ENCODE assay signal across 8 mouse cellular contexts in the genomic region with DNA sequence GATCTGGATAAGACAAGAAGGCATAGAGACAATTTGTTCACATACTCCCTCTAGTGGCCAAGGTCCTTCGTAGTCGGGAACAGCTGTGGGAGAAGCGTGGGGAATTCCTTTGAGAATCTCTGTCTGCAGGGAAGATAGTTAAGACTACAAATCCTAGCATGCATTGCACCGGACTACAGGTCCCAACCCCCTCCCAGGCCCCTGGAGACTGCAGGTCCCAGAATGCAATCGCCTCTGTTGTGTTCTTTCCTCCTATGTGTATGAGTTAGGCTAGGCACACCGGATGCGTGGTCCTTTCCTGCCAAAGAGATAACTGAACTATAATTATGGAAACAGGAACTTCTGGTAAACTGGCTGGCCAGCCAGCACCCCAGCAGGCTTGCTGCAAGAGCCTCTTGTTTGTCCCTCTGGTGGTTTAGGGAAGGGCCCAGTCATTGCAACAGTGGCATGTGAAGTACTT. TPM values are rescaled to one million over a fixed set of nuclear protein-coding genes. Genes with fewer than 3 reads are reported as not detected.
DNase-seq lines count a peak whose midpoint lies in the region; ATAC-seq and TF ChIP-seq lines count a peak whose summit lies in the region.

No protein-coding gene starts in this region.

- H3K27me3 ChIP-seq in hindbrain, embryonic 12.5 days, result no peaks in the 10 kb centered on the region
- H3K27me3 ChIP-seq in lung, postnatal 0 days (replicated peaks; ENCODE audit: insufficient read depth, low read length), result no peaks in the 10 kb centered on the region

- TF ChIP-seq CTCF in lung, postnatal 0 days (IDR thresholded peaks at IDR 0.05), result peak; percentile 87

- peaks cover 45% of the 10 kb centered on the region for H3K4me1 ChIP-seq in hindbrain, embryonic 12.5 days
- H3K4me1 ChIP-seq in lung, postnatal 0 days (ENCODE audit: insufficient read depth, low read depth, low read length), result peaks cover 12% of the 10 kb centered on the region; the same call in 1 of the 2 replicates

- peak; percentile 93 for TF ChIP-seq EP300 in lung, postnatal 0 days (IDR thresholded peaks at IDR 0.05)

- H3K9me3 ChIP-seq in hindbrain, embryonic 12.5 days (replicated peaks), result no peaks in the 10 kb centered on the region
- H3K9me3 ChIP-seq in lung, postnatal 0 days (ENCODE audit: low read length), result no peaks in the 10 kb centered on the region

- peak; percentile 52 for DNase-seq in T-cell, adult 2 months (ENCODE audit: low spot score)
- DNase-seq in cerebellum, postnatal 10 days, result peak; percentile 89 to 91
- peak; percentile 86 to 93 for DNase-seq in frontal cortex, postnatal 10 days (ENCODE audit: low spot score in 2 of 2)
- DNase-seq in layer of hippocampus, postnatal 10 days (ENCODE audit: low spot score in 2 of 2), result peak; percentile 79 to 84
- peak; percentile 99 for DNase-seq in lung, postnatal 0 days (ENCODE audit: low spot score)
- peak; percentile 81 for DNase-seq in ovary, postnatal 36 days (ENCODE audit: low spot score)
- peak; percentile 73 for DNase-seq in thymus, postnatal 25 days

- peak overlapping the region; percentile 46 for H3K4me2 ChIP-seq in hindbrain, embryonic 12.5 days (replicated peaks)
- H3K4me2 ChIP-seq in lung, postnatal 0 days (replicated peaks; ENCODE audit: low read depth, low read length), result peak overlapping the region; percentile 54

- peak; percentile 82 for ATAC-seq in hindbrain, embryonic 12.5 days (ENCODE audit: low FRiP score)
- ATAC-seq in lung, postnatal 0 days, result peak; percentile 88

- H3K9ac ChIP-seq in hindbrain, embryonic 12.5 days, result no peak overlapping the region
- no peak overlapping the region for H3K9ac ChIP-seq in lung, postnatal 0 days (replicated peaks; ENCODE audit: low read depth)

- peak overlapping the region; percentile 31 for H3K4me3 ChIP-seq in hindbrain, embryonic 12.5 days
- H3K4me3 ChIP-seq in lung, postnatal 0 days (ENCODE audit: low read depth, low read length), result peak overlapping the region; percentile 43; the same call in 1 of the 2 replicates

- H3K36me3 ChIP-seq in hindbrain, embryonic 12.5 days, result peaks cover 5% of the 10 kb centered on the region; the same call in 1 of the 2 replicates
- peaks cover 12% of the 10 kb centered on the region; the same call in 1 of the 2 replicates for H3K36me3 ChIP-seq in lung, postnatal 0 days (ENCODE audit: insufficient read depth, low read length)

- H3K27ac ChIP-seq in hindbrain, embryonic 12.5 days, result no peak overlapping the region
- peak overlapping the region; percentile 82 for H3K27ac ChIP-seq in lung, postnatal 0 days (ENCODE audit: low read length)

- 9% methylated on average over 7 of the region's 7 CpGs for WGBS in hindbrain, embryonic 12.5 days
- 2% methylated on average over 7 of the region's 7 CpGs for WGBS in lung, postnatal 0 days

RNA-seq across cellular contexts. Expression of a gene that starts 2.8 kb away (rescaled TPM):
- polyA plus RNA-seq in hindbrain, embryonic 12.5 days (2016; fragmentation: Nextera tagmentation; extraction: Ambion mirVana), result 121 and 122 TPM in 2 replicates
- 1 to 10 TPM; 5.7 to 6.5 TPM for total RNA-seq in layer of hippocampus, postnatal 10 days (2021)
- 121 and 135 TPM in 2 replicates for polyA plus RNA-seq in lung, postnatal 0 days (2015; fragmentation: Nextera tagmentation; extraction: Ambion mirVana)

RNA-seq across cellular contexts. Expression of a gene that starts 5.2 kb away (rescaled TPM):
- 5.6 and 7.1 TPM in 2 replicates for polyA plus RNA-seq in hindbrain, embryonic 12.5 days (2016; fragmentation: Nextera tagmentation; extraction: Ambion mirVana)
- 10 to 100 TPM in 1 of 2 experiments, 1 to 10 TPM in 1; 8.0 to 12.7 TPM for total RNA-seq in layer of hippocampus, postnatal 10 days (2021)
- 43.6 and 48.7 TPM in 2 replicates for polyA plus RNA-seq in lung, postnatal 0 days (2015; fragmentation: Nextera tagmentation; extraction: Ambion mirVana)

RNA-seq across cellular contexts. Expression of a gene that starts 8.4 kb away (rescaled TPM):
- polyA plus RNA-seq in hindbrain, embryonic 12.5 days (2016; fragmentation: Nextera tagmentation; extraction: Ambion mirVana), result 256 and 303 TPM in 2 replicates
- 10 to 100 TPM; 91.7 to 98.2 TPM for total RNA-seq in layer of hippocampus, postnatal 10 days (2021)
- polyA plus RNA-seq in lung, postnatal 0 days (2015; fragmentation: Nextera tagmentation; extraction: Ambion mirVana), result 340 and 365 TPM in 2 replicates

RNA-seq across cellular contexts. Expression of a gene that starts 27.5 kb away (rescaled TPM):
- polyA plus RNA-seq in hindbrain, embryonic 12.5 days (2016; fragmentation: Nextera tagmentation; extraction: Ambion mirVana), result 32.4 and 36.9 TPM in 2 replicates
- total RNA-seq in layer of hippocampus, postnatal 10 days (2021), result 10 to 100 TPM; 23.0 to 25.6 TPM
- 9.9 and 10.2 TPM in 2 replicates for polyA plus RNA-seq in lung, postnatal 0 days (2015; fragmentation: Nextera tagmentation; extraction: Ambion mirVana)

RNA-seq across cellular contexts. Expression of a gene that starts 29.4 kb away (rescaled TPM):
- 12.4 and 14.2 TPM in 2 replicates for polyA plus RNA-seq in hindbrain, embryonic 12.5 days (2016; fragmentation: Nextera tagmentation; extraction: Ambion mirVana)
- 10 to 100 TPM; 39.6 to 43.0 TPM for total RNA-seq in layer of hippocampus, postnatal 10 days (2021)
- polyA plus RNA-seq in lung, postnatal 0 days (2015; fragmentation: Nextera tagmentation; extraction: Ambion mirVana), result 1.8 and 2.3 TPM in 2 replicates
